Mouse (Mus musculus) midbrain, embryonic 16.5 days (tissue): Measurements from ENCODE around the gene Mfap1b. TPM values are rescaled to one million over a fixed set of nuclear protein-coding genes. Genes with fewer than 3 reads are reported as not detected.

Experiments
- microRNA-seq: library from miRNA; unstranded; fragments of <30 nt; microRNA quantifications from one replicate; pipeline ENCODE4, GENCODE M21; 2017
- polyA plus RNA-seq: library from polyadenylated mRNA; unstranded; fragments of >200 nt; fragmentation: Nextera tagmentation; extraction: Ambion mirVana; gene quantifications from 2 replicates; pipeline ENCODE4 v1.2.1, GENCODE M21; 2015

Mfap1b gene
- polyA plus RNA-seq, 1 experiment from 2014 or later: 75.4 TPM

Small RNA genes within 50 kb of the gene (microRNA-seq; reads per million reads assigned to microRNA genes)
- gene Gm22953: not detected

Other genes with a start within 250 kb of the Mfap1b start
- 170 and 193 TPM in 2 replicates for gene Trp53bp1, start 202.7 kb downstream of the Mfap1b start, polyA plus RNA-seq
- 17.0 and 20.1 TPM in 2 replicates for gene Map1a, start 184.5 kb downstream of the Mfap1b start, polyA plus RNA-seq
- gene Ppip5k1, start 118.7 kb downstream of the Mfap1b start, polyA plus RNA-seq: 23.3 and 24.5 TPM in 2 replicates
- 79.9 and 108 TPM in 2 replicates for gene Ckmt1, start 116.4 kb downstream of the Mfap1b start, polyA plus RNA-seq
- gene Strc, start 86.9 kb downstream of the Mfap1b start, polyA plus RNA-seq: 0.03 and 0.04 TPM in 2 replicates
- 377 and 397 TPM in 2 replicates for gene Pdia3, start 60.3 kb downstream of the Mfap1b start, polyA plus RNA-seq
- 4.1 and 6.0 TPM in 2 replicates for gene Catsper2, start 60.3 kb downstream of the Mfap1b start, polyA plus RNA-seq
- 2.9 and 3.5 TPM in 2 replicates for gene Ell3, start 29.8 kb downstream of the Mfap1b start, polyA plus RNA-seq
- 247 and 265 TPM in 2 replicates for gene Serf2, start 24.9 kb downstream of the Mfap1b start, polyA plus RNA-seq
- gene Hypk, start 20.8 kb downstream of the Mfap1b start, polyA plus RNA-seq: 103 and 110 TPM in 2 replicates
- 1.6 and 1.7 TPM in 2 replicates for gene Serinc4, start 17.3 kb downstream of the Mfap1b start, polyA plus RNA-seq
- gene Mfap1a, start 32.6 kb upstream of the Mfap1b start, polyA plus RNA-seq: 29.7 and 32.2 TPM in 2 replicates
- 3.2 and 4.1 TPM in 2 replicates for gene Wdr76, start 32.7 kb upstream of the Mfap1b start, polyA plus RNA-seq